Mouse (Mus musculus) G1E (cell line): Measurements from ENCODE around the gene Zfp93. TPM values are rescaled to one million over a fixed set of nuclear protein-coding genes. Genes with fewer than 3 reads are reported as not detected.

ENCODE experiments used
- ATAC-seq: 2 replicates; pipeline ENCODE4 v1.8.0; 2016; ENCODE audit warnings: mild to moderate bottlenecking; ENCODE audit not compliant: insufficient number of reproducible peaks, poor library complexity, low FRiP score, severe bottlenecking; ENCODE audit errors: extremely low read depth
- DNase-seq: peaks from one replicate; pipeline ENCODE4 v3.0.0; 2012; ENCODE audit warnings: low spot score
- H3K27me3 ChIP-seq: 2 replicates; pipeline ENCODE4 v1.6.1; 2012; ENCODE audit warnings: mild to moderate bottlenecking, low read length, inconsistent platforms; ENCODE audit not compliant: insufficient read depth
- H3K36me3 ChIP-seq: replicated peaks from 2 replicates; pipeline ENCODE3; 2012; ENCODE audit warnings: mild to moderate bottlenecking, inconsistent platforms
- H3K4me1 ChIP-seq: 2 replicates; pipeline ENCODE4 v1.6.1; 2012; ENCODE audit warnings: low read depth, low read length, inconsistent platforms, mixed read lengths; ENCODE audit not compliant: insufficient read depth
- H3K4me3 ChIP-seq: 2 replicates; pipeline ENCODE4 v1.5.1; 2012; ENCODE audit warnings: low read depth, mild to moderate bottlenecking, inconsistent platforms, low read length, moderate library complexity, mixed read lengths
- H3K9me3 ChIP-seq: replicated peaks from 2 replicates; pipeline ENCODE4 v1.6.1; 2012; ENCODE audit warnings: inconsistent platforms
- CTCF ChIP-seq: IDR thresholded peaks from 2 replicates; pipeline ENCODE4 v1.5.1; 2012; ENCODE audit warnings: low read depth, low read length, inconsistent platforms, mixed read lengths
- GATA1 ChIP-seq: IDR thresholded peaks from 2 replicates; pipeline ENCODE4 v1.6.1; 2012; ENCODE audit warnings: borderline replicate concordance, low read length, inconsistent platforms, mixed read lengths
- GATA2 ChIP-seq: IDR thresholded peaks from 2 replicates; pipeline ENCODE4 v1.6.1; 2012; ENCODE audit warnings: low read depth, low read length, inconsistent platforms, borderline replicate concordance
- POLR2AphosphoS5 ChIP-seq: IDR thresholded peaks from 2 replicates; pipeline ENCODE4 v1.6.1; 2012; ENCODE audit warnings: low read depth, low read length, inconsistent platforms; ENCODE audit not compliant: insufficient replicate concordance
- TAL1 ChIP-seq: conservative IDR thresholded peaks from 2 replicates; pipeline ENCODE4 v1.6.1; 2012; ENCODE audit warnings: low read depth, low read length, inconsistent platforms, mixed read lengths
- polyA plus RNA-seq: library from polyadenylated mRNA; stranded (reverse); fragments of >175 nt; gene quantifications from 2 replicates; pipeline ENCODE4 v1.2.3, GENCODE M21; 2012
- total RNA-seq, 2 experiments: library from RNA; stranded (forward) in 1 of 2; stranded (reverse) in 1 of 2; fragments of 200-1000 nt in 1 of 2; fragments of >200 nt in 1 of 2; fragmentation: Nextera tagmentation in 1 of 2; gene quantifications; 2 replicates each; pipeline ENCODE4 v1.2.3; 2014 to 2017

Zfp93 gene
- total and polyA plus RNA-seq, 3 experiments: 0.36 to 2.4 (median 2.3) TPM

- H3K9me3 ChIP-seq: no peaks in the 10 kb centered on the region
- no peak for ATAC-seq
- H3K36me3 ChIP-seq: no peaks in the 10 kb centered on the region
- H3K4me3 ChIP-seq: no peak overlapping the region
- H3K27me3 ChIP-seq: peaks cover 8% of the 10 kb centered on the region
- TF ChIP-seq GATA2 (no peak), TAL1 (no peak), CTCF (no peak), POLR2AphosphoS5 (no peak), GATA1 (no peak)
- DNase-seq: no peak
- no peaks in the 10 kb centered on the region for H3K4me1 ChIP-seq
Measured at GRCm38 (mm10) chr7:24280031-24280857, 10.0 kb downstream of the Zfp93 start.

- H3K36me3 ChIP-seq: no peaks in the 10 kb centered on the region
- no peak overlapping the region for H3K4me3 ChIP-seq
- DNase-seq (no peak), ATAC-seq (no peak)
- H3K9me3 ChIP-seq: no peaks in the 10 kb centered on the region
- peaks cover 8% of the 10 kb centered on the region for H3K27me3 ChIP-seq
- no peaks in the 10 kb centered on the region for H3K4me1 ChIP-seq
- TF ChIP-seq POLR2AphosphoS5 (no peak), TAL1 (no peak), GATA1 (no peak)
Measured at GRCm38 (mm10) chr7:24280858-24281145, 10.6 kb downstream of the Zfp93 start.

- no peak for ATAC-seq
Measured at GRCm38 (mm10) chr7:24286090-24286489, 15.9 kb downstream of the Zfp93 start.

GRCm38 (mm10) chr7:24286916-24287315 lies 16.7 kb downstream of the Zfp93 start:
- no peak for TF ChIP-seq POLR2AphosphoS5
- no peak for TF ChIP-seq CTCF
- TF ChIP-seq GATA2: no peak
- no peak for TF ChIP-seq GATA1
- no peak for TF ChIP-seq TAL1
- ATAC-seq: no peak
- 0 out of 2 replicates have a peak, but pooled peaks cover 8% of the 10 kb centered on the region for H3K9me3 ChIP-seq
- H3K27me3 ChIP-seq: 0 out of 2 replicates have a peak, but pooled peaks cover 2% of the 10 kb centered on the region
- DNase-seq: no peak
- H3K36me3 ChIP-seq: peaks cover 19% of the 10 kb centered on the region
- H3K4me3 ChIP-seq: no peak overlapping the region
- no peaks in the 10 kb centered on the region; the same call in 1 of the 2 replicates for H3K4me1 ChIP-seq

More at GRCm38 (mm10) chr7:24286090-24286489, 15.9 kb downstream of the Zfp93 start:
- TF ChIP-seq GATA1 (no peak), POLR2AphosphoS5 (no peak), TAL1 (no peak), GATA2 (no peak), CTCF (no peak)
- H3K4me3 ChIP-seq: no peak overlapping the region
- no peak for DNase-seq
- H3K36me3 ChIP-seq: peaks cover 11% of the 10 kb centered on the region
- H3K4me1 ChIP-seq: no peaks in the 10 kb centered on the region; the same call in 1 of the 2 replicates
- H3K9me3 ChIP-seq: 0 out of 2 replicates have a peak, but pooled peaks cover 4% of the 10 kb centered on the region
- H3K27me3 ChIP-seq: 0 out of 2 replicates have a peak, but pooled peaks cover 2% of the 10 kb centered on the region

DNA sequence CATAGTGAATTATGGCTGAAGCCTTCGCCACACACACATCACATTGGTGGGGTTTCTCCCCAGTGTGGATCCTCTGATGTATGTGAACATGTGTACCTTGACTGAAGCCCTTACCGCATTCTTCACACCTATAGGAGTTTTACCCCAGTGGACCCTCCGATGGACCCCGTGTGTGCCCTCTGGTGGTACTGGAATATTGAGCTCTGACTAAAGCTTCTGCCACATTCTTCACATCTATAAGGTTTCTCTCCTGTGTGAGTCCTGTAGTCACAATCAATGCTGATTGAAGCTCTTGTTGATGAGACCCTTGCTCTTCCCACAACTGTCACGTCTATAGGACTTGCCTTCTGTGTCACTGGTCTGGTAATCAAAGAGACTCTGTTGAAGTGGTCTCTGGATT lies 17.4 kb downstream of the Zfp93 start:
- Histone ChIP-seq H3K36me3 (peaks cover 26% of the 10 kb centered on the region), H3K9me3 (0 out of 2 replicates have a peak, but pooled peaks cover 8% of the 10 kb centered on the region), H3K4me1 (no peaks in the 10 kb centered on the region; the same call in 1 of the 2 replicates), H3K27me3 (0 out of 2 replicates have a peak, but pooled peaks cover 2% of the 10 kb centered on the region), H3K4me3 (no peak overlapping the region)
- DNase-seq: no peak
- TF ChIP-seq CTCF (0 out of 2 replicates have a peak, but pooled peaks have one; percentile 3), TAL1 (no peak), GATA2 (no peak), POLR2AphosphoS5 (no peak), GATA1 (no peak)
- no peak for ATAC-seq

GRCm38 (mm10) chr7:24288512-24288911 lies 18.3 kb downstream of the Zfp93 start:
- Histone ChIP-seq H3K36me3 (peaks cover 32% of the 10 kb centered on the region), H3K9me3 (0 out of 2 replicates have a peak, but pooled peaks cover 8% of the 10 kb centered on the region), H3K4me1 (no peaks in the 10 kb centered on the region; the same call in 1 of the 2 replicates), H3K27me3 (0 out of 2 replicates have a peak, but pooled peaks cover 2% of the 10 kb centered on the region), H3K4me3 (no peak overlapping the region)
- DNase-seq (no peak), ATAC-seq (no peak)
- TF ChIP-seq GATA1 (no peak), TAL1 (no peak), GATA2 (no peak), POLR2AphosphoS5 (no peak), CTCF (no peak)
